Mouse (Mus musculus) C2C12 (cell line): Measurements from ENCODE around the gene Acer3. TPM values are rescaled to one million over a fixed set of nuclear protein-coding genes. Genes with fewer than 3 reads are reported as not detected.

Experiments
- H3K27me3 ChIP-seq: one replicate; pipeline ENCODE4 v1.6.1; 2011; ENCODE audit not compliant: control insufficient read depth, insufficient read depth, insufficient read length
- H3K36me3 ChIP-seq: one replicate; pipeline ENCODE4 v1.6.1; 2011; ENCODE audit not compliant: control insufficient read depth, insufficient read depth
- H3K4me3 ChIP-seq: one replicate; pipeline ENCODE4 v1.5.1; 2011; ENCODE audit warnings: mild to moderate bottlenecking, control low read depth; ENCODE audit not compliant: poor library complexity, insufficient read depth, severe bottlenecking
- H3K79me2 ChIP-seq: one replicate; pipeline ENCODE4 v1.6.1; 2011; ENCODE audit not compliant: control insufficient read depth, insufficient read depth
- H3K79me3 ChIP-seq: one replicate; pipeline ENCODE4 v1.6.1; 2011; ENCODE audit warnings: low read depth, control low read depth
- H3ac ChIP-seq: one replicate; pipeline ENCODE3; 2011; ENCODE audit warnings: low read depth; ENCODE audit not compliant: control insufficient read depth, insufficient read length
- CEBPB ChIP-seq: IDR thresholded peaks from one replicate; pipeline ENCODE4 v1.6.1; 2011; ENCODE audit warnings: low read depth, mild to moderate bottlenecking, control low read depth, moderate library complexity
- CTCF ChIP-seq: IDR thresholded peaks from one replicate; pipeline ENCODE4 v1.5.1; 2011; ENCODE audit not compliant: control insufficient read depth, insufficient read depth, insufficient read length
- FOSL1 ChIP-seq: IDR thresholded peaks from one replicate; pipeline ENCODE4 v1.8.0; 2011; ENCODE audit warnings: mild to moderate bottlenecking, low read length; ENCODE audit not compliant: poor library complexity, insufficient read depth, severe bottlenecking
- MAX ChIP-seq: IDR thresholded peaks from one replicate; pipeline ENCODE4 v1.6.1; 2011; ENCODE audit warnings: mild to moderate bottlenecking, control low read depth
- MYOD1 ChIP-seq: IDR thresholded peaks from one replicate; pipeline ENCODE4 v1.6.1; 2011; ENCODE audit warnings: low read depth; ENCODE audit not compliant: control insufficient read depth, insufficient read length
- MYOG ChIP-seq: IDR thresholded peaks from one replicate; pipeline ENCODE4 v1.6.1; 2011; ENCODE audit not compliant: control insufficient read depth, insufficient read length; ENCODE audit errors: extremely low read depth
- USF1 ChIP-seq: IDR thresholded peaks from one replicate; pipeline ENCODE4 v1.6.1; 2011; ENCODE audit warnings: low read depth, mild to moderate bottlenecking, control low read depth, moderate library complexity
- polyA plus RNA-seq: library from polyadenylated mRNA; unstranded; fragments of >200 nt; fragmentation: generic; extraction: Trizol; gene quantifications from one replicate; pipeline ENCODE4 v1.2.1, GENCODE M21; 2012; ENCODE audit warnings: missing spikeins

Acer3 gene
- polyA plus RNA-seq, 1 experiment, result 7.6 TPM

DNA sequence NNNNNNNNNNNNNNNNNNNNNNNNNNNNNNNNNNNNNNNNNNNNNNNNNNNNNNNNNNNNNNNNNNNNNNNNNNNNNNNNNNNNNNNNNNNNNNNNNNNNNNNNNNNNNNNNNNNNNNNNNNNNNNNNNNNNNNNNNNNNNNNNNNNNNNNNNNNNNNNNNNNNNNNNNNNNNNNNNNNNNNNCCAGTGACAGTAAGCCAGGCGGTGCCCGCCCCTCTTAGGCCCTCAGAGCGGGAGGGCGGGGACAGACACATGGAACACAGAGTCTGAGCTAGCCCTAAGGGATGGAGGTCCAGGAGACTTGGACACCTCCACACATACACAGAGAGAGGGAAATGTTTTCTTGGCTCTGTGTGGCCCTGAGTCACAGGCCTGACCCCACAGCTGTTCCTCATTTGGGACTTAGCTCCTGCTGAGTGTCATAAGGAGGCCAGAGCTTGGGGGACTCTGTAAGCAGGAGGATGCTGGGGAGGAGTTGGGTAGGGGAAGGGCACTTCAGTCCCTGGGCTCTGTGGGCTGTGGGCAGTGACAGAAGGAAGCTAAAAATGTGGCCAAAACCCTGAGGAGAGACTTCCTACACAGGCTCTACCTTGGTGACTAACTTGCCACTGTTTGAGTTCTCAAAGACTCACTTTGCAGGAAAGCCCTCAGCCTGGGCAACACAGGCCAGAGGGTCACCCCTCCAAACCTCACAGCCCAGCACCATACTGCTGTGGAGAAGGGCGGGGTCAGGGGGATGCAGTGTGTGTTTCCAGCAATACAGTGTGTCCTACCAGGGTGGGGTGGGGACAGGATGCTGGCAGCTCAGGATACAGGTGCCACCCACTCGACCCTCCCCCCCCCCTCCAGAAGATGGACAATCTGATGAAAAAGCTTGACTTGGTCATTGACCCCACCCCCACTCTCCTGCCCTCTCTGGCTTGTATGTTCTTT, 149.6 kb downstream of the Acer3 start:
- Histone ChIP-seq H3K36me3 (no peaks in the 10 kb centered on the region), H3ac (no peak overlapping the region), H3K4me3 (no peak overlapping the region), H3K79me3 (no peaks in the 10 kb centered on the region), H3K27me3 (no peaks in the 10 kb centered on the region), H3K79me2 (no peaks in the 10 kb centered on the region)
- TF ChIP-seq MYOD1 (peak; percentile 59), CTCF (no peak), USF1 (no peak), CEBPB (no peak), FOSL1 (no peak), MYOG (no peak), MAX (peak; percentile 69)

DNA sequence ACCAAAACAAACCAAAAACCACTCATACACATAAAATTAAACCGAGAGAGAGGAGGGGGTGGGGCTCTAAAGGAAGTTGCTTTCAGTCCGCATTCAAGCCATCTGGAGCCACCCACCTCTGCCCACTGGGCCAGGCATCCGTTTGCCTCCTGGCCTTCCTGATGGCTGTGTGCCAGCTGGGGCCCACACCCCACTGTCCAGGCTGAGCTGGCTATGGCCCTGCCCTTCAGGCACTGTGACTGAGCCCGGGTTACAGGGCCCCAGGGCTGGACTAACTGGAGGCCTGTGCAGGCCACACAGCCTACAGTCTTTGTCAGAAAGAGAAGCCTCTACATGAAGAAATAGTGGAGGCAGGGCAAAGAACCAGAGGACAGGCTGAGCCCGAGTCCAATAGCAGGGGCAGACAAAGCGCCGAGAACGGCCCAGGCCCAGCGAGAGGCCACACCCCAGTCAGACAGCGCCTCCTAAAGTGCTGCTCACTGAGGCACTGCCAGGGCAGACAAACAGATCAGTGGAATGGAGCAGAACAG, 155.9 kb downstream of the Acer3 start:
- Histone ChIP-seq H3K79me2 (no peaks in the 10 kb centered on the region), H3K36me3 (no peaks in the 10 kb centered on the region), H3ac (no peak overlapping the region), H3K27me3 (no peaks in the 10 kb centered on the region), H3K79me3 (no peaks in the 10 kb centered on the region), H3K4me3 (no peak overlapping the region)
- TF ChIP-seq MYOG (no peak), CTCF (no peak), USF1 (no peak), CEBPB (no peak), MAX (no peak)

DNA sequence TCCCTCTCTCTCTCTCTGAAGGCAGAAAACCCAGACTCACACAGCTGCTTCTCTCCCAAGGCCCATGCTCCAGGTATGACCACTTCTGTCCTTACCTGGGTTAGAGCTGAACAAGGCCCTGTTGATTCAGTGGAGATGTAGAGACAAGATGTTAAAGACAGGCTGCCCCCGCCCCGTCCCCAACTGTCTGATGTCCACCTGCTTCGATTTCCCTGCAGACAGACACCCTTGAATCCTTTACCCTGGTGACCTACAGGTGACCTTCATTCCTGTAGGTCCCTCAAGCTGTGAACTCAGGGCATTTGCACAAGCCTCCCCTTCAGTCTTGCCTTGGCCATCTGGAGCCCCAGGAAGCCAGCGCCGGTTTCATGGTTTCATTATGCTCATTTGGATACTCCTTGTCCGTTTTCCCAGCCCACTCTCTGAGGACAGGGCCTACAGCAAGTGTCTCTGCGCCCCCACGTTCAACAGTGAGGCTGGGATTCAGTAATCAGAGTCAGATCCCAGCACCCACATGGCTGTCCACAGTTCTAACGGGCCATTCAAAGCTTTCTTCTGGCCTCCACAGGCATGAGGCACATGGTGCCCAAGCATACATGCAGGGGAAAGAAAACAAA, 156.5 kb downstream of the Acer3 start:
- no peaks in the 10 kb centered on the region for H3K36me3 ChIP-seq
- TF ChIP-seq CTCF, result no peak
- TF ChIP-seq USF1, result no peak
- TF ChIP-seq MYOD1, result no peak
- no peak for TF ChIP-seq CEBPB
- no peak for TF ChIP-seq MYOG
- no peak for TF ChIP-seq MAX
- TF ChIP-seq FOSL1, result no peak
- no peaks in the 10 kb centered on the region for H3K79me3 ChIP-seq
- no peaks in the 10 kb centered on the region for H3K27me3 ChIP-seq
- H3ac ChIP-seq, result no peak overlapping the region
- no peaks in the 10 kb centered on the region for H3K79me2 ChIP-seq
- H3K4me3 ChIP-seq, result no peak overlapping the region

DNA sequence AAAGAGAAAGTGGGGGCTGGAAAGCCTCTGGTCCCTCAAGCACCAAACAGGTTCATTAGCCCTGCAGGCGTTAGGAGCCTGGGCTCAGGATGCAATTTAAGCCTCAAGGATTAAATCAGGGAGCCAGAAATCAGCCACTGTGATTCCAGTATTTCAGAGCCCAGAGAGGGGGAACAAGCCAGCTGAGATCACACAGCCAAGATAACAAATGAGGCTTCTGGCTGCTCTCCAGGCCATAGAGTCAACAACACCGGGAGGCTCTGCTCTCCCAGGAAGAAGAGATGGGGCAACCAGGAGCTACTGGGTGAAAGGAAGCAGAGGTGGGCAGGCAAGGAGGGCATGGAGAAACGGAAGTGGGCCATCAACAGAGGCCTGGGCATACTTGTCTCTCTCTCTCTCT, 157.3 kb downstream of the Acer3 start:
- no peak overlapping the region for H3K4me3 ChIP-seq
- TF ChIP-seq CTCF (no peak), FOSL1 (no peak), MYOG (no peak), MAX (no peak), CEBPB (no peak), USF1 (no peak), MYOD1 (no peak)
- no peaks in the 10 kb centered on the region for H3K79me3 ChIP-seq
- no peaks in the 10 kb centered on the region for H3K27me3 ChIP-seq
- no peaks in the 10 kb centered on the region for H3K36me3 ChIP-seq
- no peak overlapping the region for H3ac ChIP-seq
- no peaks in the 10 kb centered on the region for H3K79me2 ChIP-seq

DNA sequence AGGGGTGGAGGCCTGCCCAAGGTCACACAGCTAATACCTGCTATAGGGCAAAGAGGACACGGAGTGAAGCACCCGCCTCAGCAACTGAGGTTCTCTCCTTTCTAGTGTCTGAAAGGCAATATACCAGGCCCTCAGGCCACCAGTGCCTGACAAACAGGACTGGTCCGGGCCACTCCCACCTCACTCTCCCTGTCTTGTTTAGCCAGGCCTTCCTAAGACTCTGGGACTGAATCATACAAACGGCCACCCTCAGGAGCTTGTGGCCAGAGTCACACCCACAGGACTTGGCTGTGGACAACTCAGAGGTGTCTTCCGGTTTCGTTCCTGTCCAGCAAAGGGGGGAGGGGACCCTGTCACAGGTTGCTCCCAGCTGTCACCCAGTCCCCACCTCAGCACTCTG, 158.8 kb downstream of the Acer3 start:
- H3K27me3 ChIP-seq, result no peaks in the 10 kb centered on the region
- H3K4me3 ChIP-seq, result no peak overlapping the region
- TF ChIP-seq MYOG (no peak), CTCF (no peak), FOSL1 (no peak), USF1 (no peak), MAX (no peak), CEBPB (no peak), MYOD1 (no peak)
- H3K36me3 ChIP-seq, result no peaks in the 10 kb centered on the region
- H3K79me3 ChIP-seq, result no peaks in the 10 kb centered on the region
- H3ac ChIP-seq, result no peak overlapping the region
- no peaks in the 10 kb centered on the region for H3K79me2 ChIP-seq
